Mouse (Mus musculus) lung, postnatal 4 days (tissue): ENCODE results near the gene Olfr583.

ENCODE experiments used
- DNase-seq, 2 experiments: peaks; one replicate each; pipeline ENCODE4 v3.0.0; 2021

Gene Olfr583

DNA sequence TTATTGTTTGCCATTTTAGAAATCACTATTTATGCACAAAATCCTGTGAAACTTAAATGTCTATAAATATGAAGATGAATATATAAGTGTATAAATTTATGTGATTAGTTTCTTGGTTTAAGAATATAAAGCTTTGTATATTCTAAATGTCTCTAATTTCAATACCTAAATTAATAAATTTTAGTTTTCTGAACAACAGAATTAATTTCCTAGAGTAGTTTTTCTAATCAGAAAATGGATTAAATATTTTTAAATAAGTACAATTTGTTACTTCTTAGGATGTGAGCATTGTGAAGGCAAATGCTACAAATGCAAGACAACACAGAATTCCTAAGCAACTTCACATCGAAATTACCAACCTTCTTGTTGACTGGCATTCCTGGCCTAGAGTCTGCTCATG is at the start of gene Olfr583:
Olfr583 (plus strand) TSS at position 301 of the 400 bp plus-strand sequence.
- no peak for DNase-seq

DNA sequence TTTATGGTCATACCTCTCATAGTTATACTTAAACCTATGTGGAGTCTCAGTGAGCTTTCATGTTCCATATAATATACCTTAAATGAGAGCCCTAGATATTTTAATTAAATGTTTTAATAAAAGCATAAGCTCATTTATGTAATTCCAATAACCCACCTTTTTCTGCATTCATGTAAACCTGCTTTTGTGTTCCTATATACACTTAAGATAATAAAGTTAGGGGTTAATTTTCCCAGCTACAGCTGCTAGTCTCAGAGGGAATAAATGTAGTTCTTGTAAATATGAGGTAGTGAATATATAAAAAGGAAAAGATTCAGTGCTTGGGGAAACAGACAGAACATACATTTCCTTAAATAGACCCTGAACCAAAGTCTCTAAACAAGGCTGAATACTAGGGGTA is 13.4 kb upstream of the Olfr583 start, which contains the start of gene Olfr582:
Olfr582 (plus strand) TSS at position 301 of the 400 bp plus-strand sequence.
- DNase-seq = no peak

DNA sequence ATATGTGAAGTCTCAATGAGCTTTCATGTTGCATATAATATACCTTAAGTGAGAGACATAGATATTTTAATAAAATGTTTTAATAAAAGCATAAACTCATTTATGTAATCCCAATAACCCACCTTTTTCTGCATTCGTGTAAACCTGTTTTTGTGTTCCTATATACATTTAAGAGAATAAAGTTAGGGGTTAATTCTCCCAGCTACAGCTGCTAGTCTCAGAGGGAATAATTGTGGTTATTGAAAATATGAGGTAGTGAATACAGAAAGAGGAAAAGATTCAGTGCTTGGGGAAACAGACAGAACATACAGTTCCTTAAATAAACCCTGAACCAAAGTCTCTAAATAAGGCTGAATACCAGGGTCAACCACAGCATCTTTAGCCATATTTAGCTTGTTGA is 30.5 kb downstream of the Olfr583 start, which contains the start of gene Olfr584:
Olfr584 (plus strand) TSS at position 301 of the 400 bp plus-strand sequence.
- no peak for DNase-seq

DNA sequence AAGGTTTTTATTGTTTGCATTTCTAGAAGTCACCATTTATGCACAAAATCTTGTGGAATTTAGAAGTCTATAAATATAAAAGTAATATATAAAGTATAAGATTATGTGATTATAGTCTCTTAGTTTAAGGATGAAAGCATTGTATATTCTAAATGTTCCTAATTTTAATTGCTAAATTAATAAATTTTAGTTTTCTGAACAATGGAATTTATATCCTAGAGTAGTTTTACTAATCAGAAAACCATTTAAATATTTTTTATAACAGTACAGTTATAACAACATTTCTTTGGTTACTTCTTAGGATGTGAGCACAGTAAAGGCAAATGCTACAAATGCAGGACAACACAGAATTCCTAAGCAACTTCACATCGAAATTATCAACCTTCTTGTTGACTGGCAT is 46.3 kb downstream of the Olfr583 start, which contains the start of gene Olfr585:
Olfr585 (plus strand) TSS at position 301 of the 400 bp plus-strand sequence.
- DNase-seq = no peak
